Mouse (Mus musculus) kidney, adult 2 months (tissue): ENCODE data around the gene Mafg. TPM values are rescaled to one million over a fixed set of nuclear protein-coding genes. Genes with fewer than 3 reads are reported as not detected.

ENCODE experiments used
- DNase-seq: peaks from one replicate; pipeline ENCODE4 v3.0.0; 2021
- H3K27ac ChIP-seq: fragments of 200-500 bp; 2 replicates; pipeline ENCODE4 v1.5.1; 2012; ENCODE audit warnings: low read depth, low read length, control low read depth, inconsistent platforms; ENCODE audit not compliant: insufficient read depth
- H3K27me3 ChIP-seq: fragments of 200-500 bp; replicated peaks from 2 replicates; pipeline ENCODE4 v1.6.1; 2012; ENCODE audit warnings: mild to moderate bottlenecking, moderate library complexity, low read length, inconsistent platforms; ENCODE audit not compliant: control insufficient read depth, insufficient read depth
- H3K36me3 ChIP-seq: fragments of 200-500 bp; 2 replicates; pipeline ENCODE4 v1.6.1; 2012; ENCODE audit warnings: mild to moderate bottlenecking, moderate library complexity, low read length, inconsistent platforms; ENCODE audit not compliant: control insufficient read depth, insufficient read depth
- H3K4me1 ChIP-seq: fragments of 200-500 bp; 2 replicates; pipeline ENCODE4 v1.6.1; 2011; ENCODE audit warnings: low read length; ENCODE audit not compliant: control insufficient read depth, insufficient read depth
- H3K4me3 ChIP-seq: fragments of 200-500 bp; 2 replicates; pipeline ENCODE4 v1.5.1; 2011; ENCODE audit warnings: mild to moderate bottlenecking, low read depth, low read length, control low read depth; ENCODE audit not compliant: insufficient read depth
- CTCF ChIP-seq: fragments of 200-500 bp; conservative IDR thresholded peaks from 2 replicates; pipeline ENCODE4 v1.5.1; 2011; ENCODE audit warnings: low read depth, mild to moderate bottlenecking, control low read depth, low read length, moderate library complexity, mixed read lengths; ENCODE audit not compliant: insufficient read depth, insufficient read length
- POLR2A ChIP-seq: fragments of 200-500 bp; IDR thresholded peaks from one replicate; pipeline ENCODE4 v1.6.1; 2011; ENCODE audit warnings: low read depth, low read length, control low read depth
- WGBS: fragments of 180-500 bp; shearing (Covaris S2); methylation state at CpG from one replicate; pipeline ENCODE4 v1.1.7; 2018; 5-methylcytosine and 5-hydroxymethylcytosine counted together
- polyA plus RNA-seq: library from polyadenylated mRNA; depleted of rRNA; stranded (reverse); fragments of >200 nt; gene quantifications from 2 replicates; pipeline ENCODE4 v1.2.3, GENCODE M21; 2012

The Mafg gene
- polyA plus RNA-seq, 1 experiment: 62.2 TPM

- Histone ChIP-seq H3K36me3 (no peaks in the 10 kb centered on the region), H3K4me3 (no peak overlapping the region), H3K27me3 (no peaks in the 10 kb centered on the region), H3K4me1 (peaks cover 3% of the 10 kb centered on the region; the same call in 1 of the 2 replicates), H3K27ac (no peak overlapping the region)
- no peak for DNase-seq
- TF ChIP-seq POLR2A: no peak
- TF ChIP-seq CTCF: no peak
- 90% methylated on average over 35 of the region's 35 CpGs for WGBS
These were observed 13.8 kb upstream of the Mafg start for GRCm38 (mm10) chr11:120647047-120647830.

- H3K27me3 ChIP-seq: no peaks in the 10 kb centered on the region
- no peaks in the 10 kb centered on the region for H3K36me3 ChIP-seq
- TF ChIP-seq CTCF: no peak
- no peak for TF ChIP-seq POLR2A
- peak within 1 kb of the TSS; percentile 51 for H3K4me3 ChIP-seq
- H3K27ac ChIP-seq: no peak within 1 kb of the TSS
- H3K4me1 ChIP-seq: peaks cover 3% of the 10 kb centered on the region; the same call in 1 of the 2 replicates
- WGBS: under 1% methylated on average over 15 of the region's 15 CpGs
- DNase-seq: peak; percentile 97
These were observed 10.2 kb upstream of the Mafg start, which contains the start of gene Pycr1 for GRCm38 (mm10) chr11:120643601-120643987. Gene Pycr1 (minus strand): TSS chr11:120643769.

GRCm38 (mm10) chr11:120642939-120643600 is 9.7 kb upstream of the Mafg start:
- DNase-seq: no peak
- Histone ChIP-seq H3K27me3 (no peaks in the 10 kb centered on the region), H3K36me3 (no peaks in the 10 kb centered on the region), H3K27ac (no peak overlapping the region), H3K4me3 (peak overlapping the region; percentile 51), H3K4me1 (peaks cover 3% of the 10 kb centered on the region; the same call in 1 of the 2 replicates)
- WGBS: 1% methylated on average over 18 of the region's 18 CpGs
- TF ChIP-seq CTCF (no peak), POLR2A (no peak)

- TF ChIP-seq CTCF (no peak), POLR2A (no peak)
- no peak for DNase-seq
- WGBS: 84% methylated on average over 8 of the region's 8 CpGs
- no peaks in the 10 kb centered on the region for H3K27me3 ChIP-seq
- no peak overlapping the region for H3K4me3 ChIP-seq
- peaks cover 3% of the 10 kb centered on the region; the same call in 1 of the 2 replicates for H3K4me1 ChIP-seq
- H3K36me3 ChIP-seq: no peaks in the 10 kb centered on the region
- H3K27ac ChIP-seq: no peak overlapping the region
These were observed 8.5 kb upstream of the Mafg start for GRCm38 (mm10) chr11:120641869-120642268.

- TF ChIP-seq CTCF (no peak), POLR2A (no peak)
- H3K36me3 ChIP-seq: no peaks in the 10 kb centered on the region
- WGBS: 62% methylated on average over 9 of the region's 9 CpGs
These were observed 7.9 kb upstream of the Mafg start for GRCm38 (mm10) chr11:120641255-120641654.

GRCm38 (mm10) chr11:120634810-120635209 is 1.4 kb upstream of the Mafg start:
- no peak for DNase-seq
- H3K36me3 ChIP-seq: no peaks in the 10 kb centered on the region
- WGBS: 88% methylated on average over 5 of the region's 5 CpGs
- no peak overlapping the region for H3K4me3 ChIP-seq
- no peaks in the 10 kb centered on the region for H3K27me3 ChIP-seq
- H3K4me1 ChIP-seq: peaks cover 23% of the 10 kb centered on the region; the same call in 1 of the 2 replicates
- no peak overlapping the region for H3K27ac ChIP-seq
- TF ChIP-seq CTCF (no peak), POLR2A (no peak)

More at GRCm38 (mm10) chr11:120641255-120641654, 7.9 kb upstream of the Mafg start:
- DNase-seq: no peak
- Histone ChIP-seq H3K4me1 (peaks cover 3% of the 10 kb centered on the region; the same call in 1 of the 2 replicates), H3K4me3 (no peak overlapping the region), H3K27me3 (no peaks in the 10 kb centered on the region), H3K27ac (no peak overlapping the region)

- H3K36me3 ChIP-seq: no peaks in the 10 kb centered on the region
- H3K4me1 ChIP-seq: peaks cover 34% of the 10 kb centered on the region
- peak overlapping the region; percentile 95 for H3K27ac ChIP-seq
- H3K4me3 ChIP-seq: peak overlapping the region; percentile 92
- TF ChIP-seq CTCF (no peak), POLR2A (peak; percentile 13)
- DNase-seq: peak; percentile 94
- under 1% methylated on average over 116 of the region's 116 CpGs for WGBS
- no peaks in the 10 kb centered on the region for H3K27me3 ChIP-seq
These were observed 561 bp downstream of the Mafg start for GRCm38 (mm10) chr11:120632559-120633519.
